Comparison of ENCODE assay signal across 7 mouse cellular contexts in genomic region chr11:75620136-75620780, GRCm38 (mm10). TPM values are rescaled to one million over a fixed set of nuclear protein-coding genes. Genes with fewer than 3 reads are reported as not detected.
DNase-seq lines count a peak whose midpoint lies in the region; ATAC-seq and TF ChIP-seq lines count a peak whose summit lies in the region.

No protein-coding gene starts in this region.

- peaks cover 48% of the 10 kb centered on the region for H3K4me1 ChIP-seq in heart, postnatal 0 days (ENCODE audit: control insufficient read depth, insufficient read depth)
- H3K4me1 ChIP-seq in stomach, embryonic 16.5 days (ENCODE audit: control insufficient read depth, insufficient read depth, low read length): peaks cover 5% of the 10 kb centered on the region; the same call in 1 of the 2 replicates
- no peaks in the 10 kb centered on the region for H3K4me1 ChIP-seq in forebrain, embryonic 11.5 days (replicated peaks; ENCODE audit: control insufficient read depth, insufficient read depth, low read length)
- H3K4me1 ChIP-seq in hindbrain, embryonic 16.5 days (ENCODE audit: control insufficient read depth, insufficient read depth, low read depth, low read length): no peaks in the 10 kb centered on the region

- H3K4me2 ChIP-seq in heart, postnatal 0 days (ENCODE audit: low read depth, low read length): no peak overlapping the region
- no peak overlapping the region for H3K4me2 ChIP-seq in stomach, embryonic 16.5 days (ENCODE audit: low read depth, low read length)
- H3K4me2 ChIP-seq in forebrain, embryonic 11.5 days (ENCODE audit: low read depth, low read length, severe bottlenecking): no peak overlapping the region
- H3K4me2 ChIP-seq in hindbrain, embryonic 16.5 days (ENCODE audit: low read length): no peak overlapping the region

- DNase-seq in right cerebral cortex, adult 18-20 months: peak; percentile 71
- no peak for DNase-seq in right cerebral cortex, postnatal 4 days
- DNase-seq in cerebellum, adult 9-10 months: peak; percentile 83
- DNase-seq in heart, postnatal 0 days (ENCODE audit: low spot score): peak; percentile 85
- DNase-seq in forebrain, embryonic 11.5 days (ENCODE audit: low spot score): no peak

- H3K9me3 ChIP-seq in heart, postnatal 0 days (replicated peaks; ENCODE audit: control insufficient read depth, low read length): no peaks in the 10 kb centered on the region
- no peaks in the 10 kb centered on the region for H3K9me3 ChIP-seq in stomach, embryonic 16.5 days (replicated peaks; ENCODE audit: control insufficient read depth, low read length)
- no peaks in the 10 kb centered on the region for H3K9me3 ChIP-seq in forebrain, embryonic 11.5 days (ENCODE audit: control insufficient read depth, low read length)
- no peaks in the 10 kb centered on the region for H3K9me3 ChIP-seq in hindbrain, embryonic 16.5 days (ENCODE audit: control insufficient read depth, low read length)

- ATAC-seq in heart, postnatal 0 days (ENCODE audit: insufficient read depth, low read depth): peak; percentile 84
- peak; percentile 64 for ATAC-seq in stomach, embryonic 16.5 days (ENCODE audit: insufficient read depth, low FRiP score)
- ATAC-seq in forebrain, embryonic 11.5 days (replicated peaks; ENCODE audit: low FRiP score): no peak
- no peak for ATAC-seq in hindbrain, embryonic 16.5 days

- no peak for TF ChIP-seq EP300 in heart, postnatal 0 days (IDR thresholded peaks at IDR 0.05; ENCODE audit: low read depth)

- WGBS in heart, postnatal 0 days: 51% methylated on average over 12 of the region's 12 CpGs
- 73% methylated on average over 12 of the region's 12 CpGs for WGBS in stomach, embryonic 16.5 days
- 91% methylated on average over 12 of the region's 12 CpGs for WGBS in forebrain, embryonic 11.5 days
- 87% methylated on average over 12 of the region's 12 CpGs for WGBS in hindbrain, embryonic 16.5 days

- H3K9ac ChIP-seq in heart, postnatal 0 days (replicated peaks; ENCODE audit: low read depth, low read length): no peak overlapping the region
- H3K9ac ChIP-seq in stomach, embryonic 16.5 days (ENCODE audit: low read length): 0 out of 2 replicates have a peak overlapping the region, but pooled peaks have one; percentile 14
- H3K9ac ChIP-seq in forebrain, embryonic 11.5 days (ENCODE audit: low read length): no peak overlapping the region
- H3K9ac ChIP-seq in hindbrain, embryonic 16.5 days (ENCODE audit: low read depth, low read length): no peak overlapping the region

- H3K27ac ChIP-seq in heart, postnatal 0 days (ENCODE audit: low read depth): peak overlapping the region; percentile 98
- H3K27ac ChIP-seq in stomach, embryonic 16.5 days (ENCODE audit: low read length): peak overlapping the region; percentile 3
- H3K27ac ChIP-seq in forebrain, embryonic 11.5 days (ENCODE audit: low read depth, low read length): no peak overlapping the region
- no peak overlapping the region for H3K27ac ChIP-seq in hindbrain, embryonic 16.5 days (ENCODE audit: low read depth, low read length)

- peaks cover 49% of the 10 kb centered on the region for H3K36me3 ChIP-seq in heart, postnatal 0 days (replicated peaks; ENCODE audit: control insufficient read depth, insufficient read depth, low read length)
- H3K36me3 ChIP-seq in stomach, embryonic 16.5 days (ENCODE audit: control insufficient read depth, insufficient read depth, low read length): peaks cover 27% of the 10 kb centered on the region
- no peaks in the 10 kb centered on the region; the same call in 1 of the 2 replicates for H3K36me3 ChIP-seq in forebrain, embryonic 11.5 days (ENCODE audit: control insufficient read depth, insufficient read depth, low read length)
- H3K36me3 ChIP-seq in hindbrain, embryonic 16.5 days (ENCODE audit: control insufficient read depth, insufficient read depth, low read length): peaks cover 29% of the 10 kb centered on the region

- H3K27me3 ChIP-seq in heart, postnatal 0 days (ENCODE audit: control insufficient read depth, insufficient read depth, low read length): no peaks in the 10 kb centered on the region
- H3K27me3 ChIP-seq in stomach, embryonic 16.5 days (ENCODE audit: control insufficient read depth, insufficient read depth, low read length): no peaks in the 10 kb centered on the region
- H3K27me3 ChIP-seq in forebrain, embryonic 11.5 days (ENCODE audit: control insufficient read depth, insufficient read depth, low read length): no peaks in the 10 kb centered on the region
- no peaks in the 10 kb centered on the region for H3K27me3 ChIP-seq in hindbrain, embryonic 16.5 days (replicated peaks; ENCODE audit: control insufficient read depth, insufficient read depth, low read length)

- no peak for TF ChIP-seq CTCF in heart, postnatal 0 days (IDR thresholded peaks at IDR 0.05; ENCODE audit: low read depth)

- no peak overlapping the region for H3K4me3 ChIP-seq in heart, postnatal 0 days (ENCODE audit: low read depth, low read length)
- no peak overlapping the region for H3K4me3 ChIP-seq in stomach, embryonic 16.5 days (replicated peaks; ENCODE audit: low read length)
- H3K4me3 ChIP-seq in forebrain, embryonic 11.5 days (ENCODE audit: low read depth, low read length): no peak overlapping the region
- no peak overlapping the region for H3K4me3 ChIP-seq in hindbrain, embryonic 16.5 days (ENCODE audit: low read length)

RNA-seq across cellular contexts. Expression of gene Inpp5k, which starts 10.5 kb away (rescaled TPM):
- total RNA-seq in heart, postnatal 0 days (2014; rRNA removed; ENCODE audit: low replicate concordance): 55.9 and 64.6 TPM in 2 replicates
- 28.7 and 29.2 TPM in 2 replicates for polyA plus RNA-seq in heart, postnatal 0 days (2015; fragmentation: Nextera tagmentation; extraction: Ambion mirVana)
- polyA plus RNA-seq in stomach, embryonic 16.5 days (2015; fragmentation: Nextera tagmentation; extraction: Ambion mirVana): 20.6 and 24.2 TPM in 2 replicates
- 20.8 and 24.6 TPM in 2 replicates for polyA plus RNA-seq in forebrain, embryonic 11.5 days (2014; fragmentation: Nextera tagmentation; extraction: Ambion mirVana)
- 39.8 TPM in 2 replicates for polyA plus RNA-seq in hindbrain, embryonic 16.5 days (2015; fragmentation: Nextera tagmentation; extraction: Ambion mirVana)

RNA-seq across cellular contexts. Expression of gene Myo1c, which starts 30.0 kb away (rescaled TPM):
- 127 and 143 TPM in 2 replicates for total RNA-seq in heart, postnatal 0 days (2014; rRNA removed; ENCODE audit: low replicate concordance)
- polyA plus RNA-seq in heart, postnatal 0 days (2015; fragmentation: Nextera tagmentation; extraction: Ambion mirVana): 40.4 and 45.2 TPM in 2 replicates
- polyA plus RNA-seq in stomach, embryonic 16.5 days (2015; fragmentation: Nextera tagmentation; extraction: Ambion mirVana): 70.5 and 74.3 TPM in 2 replicates
- 13.8 and 15.1 TPM in 2 replicates for polyA plus RNA-seq in forebrain, embryonic 11.5 days (2014; fragmentation: Nextera tagmentation; extraction: Ambion mirVana)
- polyA plus RNA-seq in hindbrain, embryonic 16.5 days (2015; fragmentation: Nextera tagmentation; extraction: Ambion mirVana): 13.6 and 16.7 TPM in 2 replicates

RNA-seq across cellular contexts. Expression of gene Pitpna, which starts 32.4 kb away (rescaled TPM):
- total RNA-seq in heart, postnatal 0 days (2014; rRNA removed; ENCODE audit: low replicate concordance): 58.4 and 59.6 TPM in 2 replicates
- polyA plus RNA-seq in heart, postnatal 0 days (2015; fragmentation: Nextera tagmentation; extraction: Ambion mirVana): 74.0 and 76.8 TPM in 2 replicates
- polyA plus RNA-seq in stomach, embryonic 16.5 days (2015; fragmentation: Nextera tagmentation; extraction: Ambion mirVana): 59.1 and 63.1 TPM in 2 replicates
- polyA plus RNA-seq in forebrain, embryonic 11.5 days (2014; fragmentation: Nextera tagmentation; extraction: Ambion mirVana): 79.5 and 88.5 TPM in 2 replicates
- 109 and 110 TPM in 2 replicates for polyA plus RNA-seq in hindbrain, embryonic 16.5 days (2015; fragmentation: Nextera tagmentation; extraction: Ambion mirVana)

RNA-seq across cellular contexts. Expression of gene Crk, which starts 58.8 kb away (rescaled TPM):
- 57.0 and 74.0 TPM in 2 replicates for total RNA-seq in heart, postnatal 0 days (2014; rRNA removed; ENCODE audit: low replicate concordance)
- 70.8 and 88.4 TPM in 2 replicates for polyA plus RNA-seq in heart, postnatal 0 days (2015; fragmentation: Nextera tagmentation; extraction: Ambion mirVana)
- 106 and 107 TPM in 2 replicates for polyA plus RNA-seq in stomach, embryonic 16.5 days (2015; fragmentation: Nextera tagmentation; extraction: Ambion mirVana)
- polyA plus RNA-seq in forebrain, embryonic 11.5 days (2014; fragmentation: Nextera tagmentation; extraction: Ambion mirVana): 140 and 143 TPM in 2 replicates
- 106 and 109 TPM in 2 replicates for polyA plus RNA-seq in hindbrain, embryonic 16.5 days (2015; fragmentation: Nextera tagmentation; extraction: Ambion mirVana)

Comparison
In these comparisons a context has a peak if more than half of its experiments do, and no peak if none do; other contexts are left out.
1. DNase-seq: peak in right cerebral cortex, adult 18-20 months (single experiment), cerebellum, adult 9-10 months (single experiment) and heart, postnatal 0 days (single experiment); none in right cerebral cortex, postnatal 4 days (single experiment) and forebrain, embryonic 11.5 days (single experiment).
2. ATAC-seq: peak in heart, postnatal 0 days (single experiment) and stomach, embryonic 16.5 days (single experiment); none in forebrain, embryonic 11.5 days (single experiment) and hindbrain, embryonic 16.5 days (single experiment).
3. H3K27ac ChIP-seq: peak in heart, postnatal 0 days (single experiment) and stomach, embryonic 16.5 days (single experiment); none in forebrain, embryonic 11.5 days (single experiment) and hindbrain, embryonic 16.5 days (single experiment).